7 mouse cellular contexts compared by ENCODE assay signal in the genomic region with DNA sequence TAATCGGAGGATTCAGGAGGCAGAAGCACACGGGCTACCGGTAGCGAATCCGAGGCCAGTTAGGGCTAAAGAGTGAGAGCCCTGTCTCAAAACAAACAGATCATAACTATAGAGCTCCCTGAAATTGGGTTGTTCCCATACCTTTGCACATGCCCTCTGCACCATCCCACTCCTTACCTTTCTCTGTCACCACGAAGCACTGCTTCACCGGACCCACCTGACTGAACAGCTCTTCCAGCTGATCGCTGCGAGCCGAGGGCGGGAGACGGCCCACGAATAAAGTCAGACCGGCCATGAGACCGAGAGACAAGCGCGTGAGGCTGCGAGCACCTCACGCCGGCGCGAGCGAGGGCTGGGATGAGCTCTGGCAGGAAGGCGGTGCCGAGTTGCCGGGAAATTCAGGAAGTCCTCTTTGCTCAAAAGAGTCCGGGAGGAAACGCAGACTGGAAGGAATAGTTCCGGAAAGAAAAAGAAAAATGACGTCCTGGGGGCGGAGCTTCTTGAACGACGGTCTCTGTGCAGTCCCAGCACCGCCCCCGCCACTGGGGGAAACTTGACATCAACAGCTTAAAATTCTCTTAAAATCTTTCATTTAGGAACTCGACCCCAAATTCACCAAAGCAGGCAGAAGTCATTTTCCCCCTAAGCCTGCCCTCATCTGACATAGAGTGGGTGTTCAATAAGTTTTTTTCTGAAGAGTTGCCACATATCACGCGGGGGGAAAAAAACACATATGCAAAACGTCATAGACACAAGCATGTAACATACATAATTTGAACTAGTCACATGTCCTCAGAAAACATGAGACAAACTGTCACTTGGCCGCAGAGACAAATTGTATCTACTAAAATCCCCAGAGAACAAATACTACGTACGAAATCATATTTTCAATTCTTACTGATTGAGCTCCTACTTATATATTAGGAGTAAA. TPM values are rescaled to one million over a fixed set of nuclear protein-coding genes. Genes with fewer than 3 reads are reported as not detected.
DNase-seq lines count a peak whose midpoint lies in the region; ATAC-seq and TF ChIP-seq lines count a peak whose summit lies in the region.

Gene Rbm28 (minus strand): TSS at position 693 of the 931 bp plus-strand sequence.

- peak within 1 kb of the TSS; percentile 71 for H3K9ac ChIP-seq in intestine, postnatal 0 days (ENCODE audit: low read depth, low read length)
- H3K9ac ChIP-seq in midbrain, embryonic 12.5 days (replicated peaks): peak within 1 kb of the TSS; percentile 87

- H3K4me1 ChIP-seq in embryonic facial prominence, embryonic 10.5 days: peaks cover 15% of the 10 kb centered on the region
- no peaks in the 10 kb centered on the region for H3K4me1 ChIP-seq in intestine, postnatal 0 days (replicated peaks; ENCODE audit: control insufficient read depth, insufficient read depth, low read length)
- peaks cover 18% of the 10 kb centered on the region for H3K4me1 ChIP-seq in midbrain, embryonic 12.5 days
- no peaks in the 10 kb centered on the region for H3K4me1 ChIP-seq in small intestine, adult 2 months (ENCODE audit: control insufficient read depth, insufficient read depth, insufficient read length, low read length)

- peak; percentile 86 for TF ChIP-seq POLR2A in small intestine, adult 2 months (IDR thresholded peaks at IDR 0.05; ENCODE audit: low read depth, low read length)

- peaks cover 12% of the 10 kb centered on the region for H3K36me3 ChIP-seq in embryonic facial prominence, embryonic 10.5 days (replicated peaks)
- peaks cover 4% of the 10 kb centered on the region; the same call in 1 of the 2 replicates for H3K36me3 ChIP-seq in intestine, postnatal 0 days (ENCODE audit: control insufficient read depth, insufficient read depth)
- peaks cover 6% of the 10 kb centered on the region for H3K36me3 ChIP-seq in midbrain, embryonic 12.5 days
- H3K36me3 ChIP-seq in small intestine, adult 2 months (ENCODE audit: control insufficient read depth, insufficient read depth, low read length): peaks cover 4% of the 10 kb centered on the region

- TF ChIP-seq CTCF in intestine, postnatal 0 days (IDR thresholded peaks at IDR 0.05; ENCODE audit: low read depth): no peak
- TF ChIP-seq CTCF in small intestine, adult 2 months (IDR thresholded peaks at IDR 0.05; ENCODE audit: extremely low read depth, insufficient read length, insufficient replicate concordance, low read depth, low read length): no peak

- H3K27ac ChIP-seq in embryonic facial prominence, embryonic 10.5 days (replicated peaks): peak within 1 kb of the TSS; percentile 81
- H3K27ac ChIP-seq in intestine, postnatal 0 days (ENCODE audit: low read depth, low read length): peak within 1 kb of the TSS; percentile 36; the same call in 1 of the 2 replicates
- no peak within 1 kb of the TSS for H3K27ac ChIP-seq in midbrain, embryonic 12.5 days (replicated peaks)
- H3K27ac ChIP-seq in small intestine, adult 2 months (ENCODE audit: insufficient read depth, low read depth, low read length): 0 out of 2 replicates have a peak within 1 kb of the TSS, but pooled peaks have one; percentile 14

- H3K4me2 ChIP-seq in intestine, postnatal 0 days (replicated peaks; ENCODE audit: low read depth): peak within 1 kb of the TSS; percentile 81
- H3K4me2 ChIP-seq in midbrain, embryonic 12.5 days (replicated peaks): peak within 1 kb of the TSS; percentile 86

- intact Hi-C loops in left cerebral cortex, postnatal 4 days (cut with DNase I): loop anchor here (5.0 kb wide), 1 partner anchor 368 kb away; no protein-coding TSS in a partner anchor

- 9% methylated on average over 42 of the region's 42 CpGs for WGBS in embryonic facial prominence, embryonic 10.5 days
- WGBS in intestine, postnatal 0 days: 7% methylated on average over 42 of the region's 42 CpGs
- 8% methylated on average over 42 of the region's 42 CpGs for WGBS in midbrain, embryonic 12.5 days
- 6% methylated on average over 42 of the region's 42 CpGs for whole genome bisulfite sequencing in small intestine, adult 2 months

- H3K4me3 ChIP-seq in embryonic facial prominence, embryonic 10.5 days: peak within 1 kb of the TSS; percentile 90
- peak within 1 kb of the TSS; percentile 89 for H3K4me3 ChIP-seq in intestine, postnatal 0 days (ENCODE audit: low read depth, low read length)
- peak within 1 kb of the TSS; percentile 84 for H3K4me3 ChIP-seq in midbrain, embryonic 12.5 days
- H3K4me3 ChIP-seq in small intestine, adult 2 months (ENCODE audit: low read depth, low read length): peak within 1 kb of the TSS; percentile 89

- H3K9me3 ChIP-seq in embryonic facial prominence, embryonic 10.5 days: no peaks in the 10 kb centered on the region
- no peaks in the 10 kb centered on the region for H3K9me3 ChIP-seq in intestine, postnatal 0 days (ENCODE audit: control insufficient read depth)
- no peaks in the 10 kb centered on the region for H3K9me3 ChIP-seq in midbrain, embryonic 12.5 days

- ATAC-seq in intestine, postnatal 0 days: peak; percentile 80
- peak; percentile 70 for ATAC-seq in midbrain, embryonic 12.5 days (ENCODE audit: low FRiP score, low read depth)

- peaks cover 33% of the 10 kb centered on the region for H3K27me3 ChIP-seq in embryonic facial prominence, embryonic 10.5 days (replicated peaks; ENCODE audit: low read depth, poor library complexity, severe bottlenecking)
- peaks cover 20% of the 10 kb centered on the region for H3K27me3 ChIP-seq in intestine, postnatal 0 days (replicated peaks; ENCODE audit: control insufficient read depth, insufficient read depth, low read length)
- peaks cover 27% of the 10 kb centered on the region for H3K27me3 ChIP-seq in midbrain, embryonic 12.5 days
- no peaks in the 10 kb centered on the region for H3K27me3 ChIP-seq in small intestine, adult 2 months (ENCODE audit: control insufficient read depth, insufficient read depth, low read length)

- DNase-seq in adrenal gland, postnatal 14 days: peak; percentile 90
- DNase-seq in embryonic facial prominence, embryonic 10.5 days (ENCODE audit: low spot score): peak; percentile 89
- peak; percentile 77 for DNase-seq in gonadal fat pad, adult 2 months (ENCODE audit: low read depth)
- peak; percentile 81 for DNase-seq in left cerebral cortex, postnatal 4 days

RNA-seq across cellular contexts. Expression of gene Rbm28, which starts in this region (rescaled TPM):
- 29.7 and 31.8 TPM in 2 replicates for total RNA-seq in adrenal gland, postnatal 14 days (2021)
- polyA plus RNA-seq in embryonic facial prominence, embryonic 10.5 days (2016; fragmentation: Nextera tagmentation; extraction: Ambion mirVana): 53.9 and 60.6 TPM in 2 replicates
- 12.8 and 18.1 TPM in 2 replicates for polyA plus RNA-seq in gonadal fat pad, adult 2 months (2012; rRNA removed)
- polyA plus RNA-seq in intestine, postnatal 0 days (2015; fragmentation: Nextera tagmentation; extraction: Ambion mirVana): 9.8 and 12.2 TPM in 2 replicates
- 10 to 100 TPM; 44.5 to 51.7 TPM for total RNA-seq in left cerebral cortex, postnatal 4 days (2021)
- polyA plus RNA-seq in midbrain, embryonic 12.5 days (2016; fragmentation: Nextera tagmentation; extraction: Ambion mirVana): 59.7 and 62.5 TPM in 2 replicates
- polyA plus RNA-seq in small intestine, adult 2 months (2012; rRNA removed): 0.90 and 1.2 TPM in 2 replicates
